Mouse (Mus musculus) neural tube, embryonic 10.5 days (tissue): Measurements from ENCODE around the gene Gm609.

ENCODE experiments used
- DNase-seq: peaks from one replicate; pipeline ENCODE4 v3.0.0-alpha.2; 2017; ENCODE audit warnings: low spot score; ENCODE audit errors: extremely low spot score

Gm609 gene

GRCm38 (mm10) chr16:45397440-45397839, 95.3 kb downstream of the Gm609 start:
- no peak for DNase-seq

- DNase-seq, result no peak
Observed at GRCm38 (mm10) chr16:45392246-45392645, 100.5 kb downstream of the Gm609 start.

- DNase-seq, result no peak
Observed at GRCm38 (mm10) chr16:45391680-45392079, 101.1 kb downstream of the Gm609 start.

- no peak for DNase-seq
Observed at GRCm38 (mm10) chr16:45390286-45390956, 102.3 kb downstream of the Gm609 start.

GRCm38 (mm10) chr16:45389833-45390232, 102.9 kb downstream of the Gm609 start:
- no peak for DNase-seq

GRCm38 (mm10) chr16:45389041-45389440, 103.7 kb downstream of the Gm609 start:
- no peak for DNase-seq

- DNase-seq, result no peak
Observed at GRCm38 (mm10) chr16:45381811-45382210, 111.0 kb downstream of the Gm609 start.

- DNase-seq, result no peak
Observed at GRCm38 (mm10) chr16:45378959-45379358, 113.8 kb downstream of the Gm609 start.

GRCm38 (mm10) chr16:45378147-45378943, 114.4 kb downstream of the Gm609 start:
- no peak for DNase-seq

- DNase-seq, result no peak
Observed at GRCm38 (mm10) chr16:45377332-45377731, 115.4 kb downstream of the Gm609 start.

GRCm38 (mm10) chr16:45376812-45377211, 116.0 kb downstream of the Gm609 start:
- no peak for DNase-seq

- DNase-seq, result no peak
Observed at GRCm38 (mm10) chr16:45376294-45376693, 116.5 kb downstream of the Gm609 start.

- DNase-seq, result no peak
Observed at GRCm38 (mm10) chr16:45375506-45376225, 117.1 kb downstream of the Gm609 start.

- DNase-seq, result no peak
Observed at GRCm38 (mm10) chr16:45374074-45374473, 118.7 kb downstream of the Gm609 start.

GRCm38 (mm10) chr16:45371076-45371475, 121.7 kb downstream of the Gm609 start:
- no peak for DNase-seq

- no peak for DNase-seq
Observed at GRCm38 (mm10) chr16:45369285-45369965, 123.3 kb downstream of the Gm609 start.

- DNase-seq, result no peak
Observed at GRCm38 (mm10) chr16:45366111-45366510, 126.7 kb downstream of the Gm609 start.

- DNase-seq, result no peak
Observed at GRCm38 (mm10) chr16:45365353-45365752, 127.4 kb downstream of the Gm609 start.

GRCm38 (mm10) chr16:45364627-45365026, 128.1 kb downstream of the Gm609 start:
- DNase-seq, result no peak

- DNase-seq, result no peak
Observed at GRCm38 (mm10) chr16:45363480-45364045, 129.2 kb downstream of the Gm609 start.
